Mouse (Mus musculus) megakaryocyte-erythroid progenitor cell, adult 5-6 weeks (primary cell): ENCODE measurements around the gene Gm13084. TPM values are rescaled to one million over a fixed set of nuclear protein-coding genes. Genes with fewer than 3 reads are reported as not detected.
"Not testable (repeated sequence)": the region's sequence is repeated elsewhere in the genome, so short reads cannot be mapped to it uniquely, and the experiment has no call there.

Experiments
- ATAC-seq: replicated peaks from 2 replicates; pipeline ENCODE4 v1.8.0; 2016; ENCODE audit warnings: mild to moderate bottlenecking, inconsistent platforms; ENCODE audit not compliant: severe bottlenecking, poor library complexity, low FRiP score, low TSS enrichment
- total RNA-seq, 2 experiments: library from RNA; stranded (forward) in 1 of 2; stranded (reverse) in 1 of 2; fragments of 200-1000, 215-1000 nt in 1 of 2; fragments of >200 nt in 1 of 2; fragmentation: Nextera tagmentation in 1 of 2; gene quantifications; 2 replicates each; pipeline ENCODE4 v1.2.3; 2014 to 2017

Gene Gm13084
- total RNA-seq (2014; fragmentation: Nextera tagmentation) = not detected in 2 replicates
- total RNA-seq (2017) = not detected in 2 replicates

DNA sequence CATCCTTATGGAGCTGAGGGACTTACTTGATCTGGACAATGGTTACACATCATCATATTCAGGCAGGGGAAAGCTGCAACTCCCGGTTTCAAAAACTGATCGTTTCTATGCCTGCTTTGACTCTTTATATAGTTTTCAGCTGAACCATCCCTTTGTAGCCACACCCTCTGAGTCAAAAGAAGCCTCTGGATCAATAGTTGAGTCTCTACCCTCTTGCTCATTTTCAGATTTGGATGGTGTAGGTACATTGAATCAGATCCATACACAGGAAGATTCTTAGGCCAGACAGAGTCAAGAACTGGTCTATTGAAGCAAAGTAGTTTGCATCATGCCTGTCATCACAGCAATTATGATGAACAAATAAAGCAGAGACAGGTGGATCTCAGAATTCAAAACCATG, at the start of gene Gm13084:
Gene Gm13084, minus strand, starts transcription at position 101 of the 400 bp plus-strand sequence.
- no peak for ATAC-seq

DNA sequence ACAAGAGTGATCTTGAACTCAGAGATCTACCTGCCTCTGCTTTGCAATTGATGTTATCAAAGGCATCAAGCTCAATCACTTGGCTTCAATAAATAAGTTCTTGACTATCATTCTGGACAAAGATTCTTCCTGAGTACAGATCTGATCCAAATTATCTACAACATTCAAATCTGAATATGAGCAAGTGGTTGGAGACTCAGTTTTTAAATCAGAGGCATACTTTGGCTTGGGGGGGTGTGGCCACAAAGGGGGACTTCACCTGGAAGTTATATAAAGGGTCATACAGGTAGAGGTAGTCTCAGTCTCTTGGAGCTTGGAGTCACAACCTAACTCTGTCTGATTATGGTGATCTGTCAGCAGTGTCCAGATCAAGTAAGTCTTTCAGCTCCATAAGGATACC, 30.3 kb upstream of the Gm13084 start, which contains the start of gene Gm13103:
Gene Gm13103, plus strand, starts transcription at position 301 of the 400 bp plus-strand sequence.
- ATAC-seq = not testable (repeated sequence)

DNA sequence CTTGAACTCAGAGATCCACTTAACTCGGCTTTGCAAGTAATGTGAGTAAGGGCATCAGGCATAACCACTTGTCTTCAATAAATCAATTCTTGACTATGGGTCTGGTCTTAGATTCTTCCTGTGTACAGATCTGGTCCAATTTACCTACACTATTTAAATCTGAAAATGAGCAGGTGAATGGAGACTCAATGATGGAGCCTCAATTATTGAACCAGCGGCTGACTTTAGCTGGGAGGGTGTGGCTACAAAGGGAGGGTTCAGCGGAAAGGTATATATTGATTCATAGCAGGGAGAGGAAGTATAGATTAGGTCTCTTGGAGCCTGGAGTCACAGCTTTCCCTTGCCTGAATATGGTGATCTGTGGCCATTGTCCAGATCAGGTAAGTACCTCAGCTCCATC, 26.8 kb downstream of the Gm13084 start, which contains the start of gene Gm13023:
Gene Gm13023, plus strand, starts transcription at position 301 of the 400 bp plus-strand sequence.
- not testable (repeated sequence) for ATAC-seq

Other genes starting within 250 kb of the Gm13084 start
- gene Gm13083, start 201.1 kb downstream of the Gm13084 start, total RNA-seq (2014; fragmentation: Nextera tagmentation) = not detected in 2 replicates
- not detected in 2 replicates for gene Gm13083, start 201.1 kb downstream of the Gm13084 start, total RNA-seq (2017)
- not detected in 2 replicates for gene Gm13088, start 158.8 kb downstream of the Gm13084 start, total RNA-seq (2014; fragmentation: Nextera tagmentation)
- not detected in 2 replicates for gene Gm13088, start 158.8 kb downstream of the Gm13084 start, total RNA-seq (2017)
- not detected in 2 replicates for gene Gm13089, start 113.4 kb downstream of the Gm13084 start, total RNA-seq (2014; fragmentation: Nextera tagmentation)
- not detected in 2 replicates for gene Gm13089, start 113.4 kb downstream of the Gm13084 start, total RNA-seq (2017)
- gene Gm13078, start 96.6 kb downstream of the Gm13084 start, total RNA-seq (2014; fragmentation: Nextera tagmentation) = not detected in 2 replicates
- gene Gm13078, start 96.6 kb downstream of the Gm13084 start, total RNA-seq (2017) = not detected in 2 replicates
- not detected in 2 replicates for gene Gm13023, start 26.7 kb downstream of the Gm13084 start, total RNA-seq (2014; fragmentation: Nextera tagmentation)
- gene Gm13023, start 26.7 kb downstream of the Gm13084 start, total RNA-seq (2017) = not detected in 2 replicates
- gene Gm13103, start 30.4 kb upstream of the Gm13084 start, total RNA-seq (2014; fragmentation: Nextera tagmentation) = not detected in 2 replicates
- gene Gm13103, start 30.4 kb upstream of the Gm13084 start, total RNA-seq (2017) = not detected in 2 replicates
- not detected in 2 replicates for gene Pramef6, start 84.3 kb upstream of the Gm13084 start, total RNA-seq (2014; fragmentation: Nextera tagmentation)
- not detected in 2 replicates for gene Pramef6, start 84.3 kb upstream of the Gm13084 start, total RNA-seq (2017)
- gene Pramef25, start 134.9 kb upstream of the Gm13084 start, total RNA-seq (2014; fragmentation: Nextera tagmentation) = not detected in 2 replicates
- not detected in 2 replicates for gene Pramef25, start 134.9 kb upstream of the Gm13084 start, total RNA-seq (2017)
- gene Gm13101, start 150.9 kb upstream of the Gm13084 start, total RNA-seq (2014; fragmentation: Nextera tagmentation) = not detected in 2 replicates
- not detected in 2 replicates for gene Gm13101, start 150.9 kb upstream of the Gm13084 start, total RNA-seq (2017)
- not detected in 2 replicates for gene Pramef17, start 178.3 kb upstream of the Gm13084 start, total RNA-seq (2014; fragmentation: Nextera tagmentation)
- not detected in 2 replicates for gene Pramef17, start 178.3 kb upstream of the Gm13084 start, total RNA-seq (2017)
- gene Pramel4, start 243.0 kb upstream of the Gm13084 start, total RNA-seq (2014; fragmentation: Nextera tagmentation) = not detected in 2 replicates
- gene Pramel4, start 243.0 kb upstream of the Gm13084 start, total RNA-seq (2017) = not detected in 2 replicates